Mouse (Mus musculus): ENCODE data around the gene Uso1. TPM values are rescaled to one million over a fixed set of nuclear protein-coding genes. Genes with fewer than 3 reads are reported as not detected.

The Uso1 gene
- polyA plus RNA-seq, 1 experiment from 2014 or later: 27.4 TPM

GRCm38 (mm10) chr5:92198266-92198665 is 60.5 kb downstream of the Uso1 start:
- Histone ChIP-seq H3K4me1 (replicated peaks; ENCODE audit: control insufficient read depth, insufficient read depth, low read length) (no peaks in the 10 kb centered on the region), H3K9ac (no peak overlapping the region), H3K36me3 (replicated peaks; ENCODE audit: control insufficient read depth, insufficient read depth) (peaks cover 76% of the 10 kb centered on the region), H3K4me2 (replicated peaks) (no peak overlapping the region), H3K27me3 (ENCODE audit: control insufficient read depth, insufficient read depth, low read length) (no peaks in the 10 kb centered on the region), H3K4me3 (replicated peaks; ENCODE audit: low read length) (no peak overlapping the region), H3K27ac (peak overlapping the region; percentile 64; the same call in 1 of the 2 replicates), H3K9me3 (ENCODE audit: control insufficient read depth, low read length) (no peaks in the 10 kb centered on the region)
- DNase-seq (ENCODE audit: low spot score): no peak
- WGBS: 74% methylated on average over 8 of the region's 8 CpGs
- no peak for ATAC-seq (ENCODE audit: low FRiP score)

- Histone ChIP-seq H3K27me3 (ENCODE audit: control insufficient read depth, insufficient read depth, low read length) (no peaks in the 10 kb centered on the region), H3K4me2 (replicated peaks) (no peak overlapping the region), H3K9me3 (ENCODE audit: control insufficient read depth, low read length) (no peaks in the 10 kb centered on the region), H3K36me3 (replicated peaks; ENCODE audit: control insufficient read depth, insufficient read depth) (peaks cover 62% of the 10 kb centered on the region), H3K27ac (no peak overlapping the region), H3K4me1 (replicated peaks; ENCODE audit: control insufficient read depth, insufficient read depth, low read length) (no peaks in the 10 kb centered on the region), H3K9ac (no peak overlapping the region), H3K4me3 (replicated peaks; ENCODE audit: low read length) (no peak overlapping the region)
- DNase-seq (ENCODE audit: low spot score) (no peak), ATAC-seq (ENCODE audit: low FRiP score) (no peak)
- WGBS: 95% methylated on average over 6 of the region's 6 CpGs
These were observed 66.7 kb downstream of the Uso1 start for GRCm38 (mm10) chr5:92204162-92205036.

DNA sequence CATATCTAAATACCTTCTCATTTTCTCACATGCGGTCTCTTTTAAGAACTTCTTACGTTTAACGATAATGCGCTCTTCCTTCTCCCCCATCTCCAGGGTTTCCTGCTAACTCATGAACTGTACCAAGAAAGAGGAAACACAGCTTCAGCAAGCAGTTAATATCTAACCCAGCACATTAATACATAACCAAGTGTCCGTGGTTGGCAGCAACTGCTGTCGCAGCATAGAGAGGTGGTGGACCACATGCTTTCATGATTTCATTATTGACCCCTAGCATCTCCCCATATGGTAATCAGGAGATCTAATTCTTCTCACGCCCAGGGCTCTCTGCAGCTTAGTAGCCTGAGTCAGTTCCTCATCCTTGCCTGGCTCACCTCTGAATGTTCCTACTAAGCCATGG is 67.4 kb downstream of the Uso1 start:
- Histone ChIP-seq H3K9me3 (ENCODE audit: control insufficient read depth, low read length) (no peaks in the 10 kb centered on the region), H3K9ac (no peak overlapping the region), H3K4me1 (replicated peaks; ENCODE audit: control insufficient read depth, insufficient read depth, low read length) (no peaks in the 10 kb centered on the region), H3K4me2 (replicated peaks) (no peak overlapping the region), H3K27me3 (ENCODE audit: control insufficient read depth, insufficient read depth, low read length) (no peaks in the 10 kb centered on the region), H3K36me3 (replicated peaks; ENCODE audit: control insufficient read depth, insufficient read depth) (peaks cover 55% of the 10 kb centered on the region), H3K27ac (no peak overlapping the region), H3K4me3 (replicated peaks; ENCODE audit: low read length) (no peak overlapping the region)
- ATAC-seq (ENCODE audit: low FRiP score) (no peak), DNase-seq (ENCODE audit: low spot score) (no peak)
- 92% methylated on average over 7 of the region's 7 CpGs for WGBS

GRCm38 (mm10) chr5:92205706-92206105 is 68.0 kb downstream of the Uso1 start:
- Histone ChIP-seq H3K4me2 (replicated peaks) (no peak overlapping the region), H3K9ac (no peak overlapping the region), H3K9me3 (ENCODE audit: control insufficient read depth, low read length) (no peaks in the 10 kb centered on the region), H3K27ac (no peak overlapping the region), H3K27me3 (ENCODE audit: control insufficient read depth, insufficient read depth, low read length) (no peaks in the 10 kb centered on the region), H3K36me3 (replicated peaks; ENCODE audit: control insufficient read depth, insufficient read depth) (peaks cover 49% of the 10 kb centered on the region), H3K4me1 (replicated peaks; ENCODE audit: control insufficient read depth, insufficient read depth, low read length) (no peaks in the 10 kb centered on the region), H3K4me3 (replicated peaks; ENCODE audit: low read length) (no peak overlapping the region)
- DNase-seq (ENCODE audit: low spot score) (no peak), ATAC-seq (ENCODE audit: low FRiP score) (no peak)
- WGBS: 94% methylated on average over 5 of the region's 5 CpGs

DNA sequence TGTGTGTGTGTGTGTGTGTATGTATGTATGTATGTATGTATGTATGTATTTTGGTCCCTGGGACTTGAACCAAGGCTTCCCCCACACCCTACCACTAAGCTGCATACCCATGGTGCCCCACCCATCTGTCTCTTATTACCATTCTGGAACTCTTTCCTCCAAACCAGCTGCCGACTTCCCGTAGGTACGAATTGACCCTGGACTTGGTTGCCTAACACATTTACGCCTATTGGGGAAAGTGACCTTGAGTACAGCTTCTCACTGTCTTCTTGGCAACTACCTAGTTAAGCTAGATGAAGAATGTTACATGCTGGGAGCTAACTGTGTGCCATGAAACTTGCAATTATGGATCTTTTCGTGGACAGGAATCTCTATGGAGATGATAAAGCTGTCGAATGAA is 68.4 kb downstream of the Uso1 start:
- Histone ChIP-seq H3K4me1 (replicated peaks; ENCODE audit: control insufficient read depth, insufficient read depth, low read length) (no peaks in the 10 kb centered on the region), H3K4me3 (replicated peaks; ENCODE audit: low read length) (no peak overlapping the region), H3K9ac (no peak overlapping the region), H3K36me3 (replicated peaks; ENCODE audit: control insufficient read depth, insufficient read depth) (peaks cover 45% of the 10 kb centered on the region), H3K27ac (no peak overlapping the region), H3K4me2 (replicated peaks) (no peak overlapping the region), H3K27me3 (ENCODE audit: control insufficient read depth, insufficient read depth, low read length) (no peaks in the 10 kb centered on the region), H3K9me3 (ENCODE audit: control insufficient read depth, low read length) (no peaks in the 10 kb centered on the region)
- WGBS: 91% methylated on average over 6 of the region's 6 CpGs
- ATAC-seq (ENCODE audit: low FRiP score) (no peak), DNase-seq (ENCODE audit: low spot score) (no peak)

DNA sequence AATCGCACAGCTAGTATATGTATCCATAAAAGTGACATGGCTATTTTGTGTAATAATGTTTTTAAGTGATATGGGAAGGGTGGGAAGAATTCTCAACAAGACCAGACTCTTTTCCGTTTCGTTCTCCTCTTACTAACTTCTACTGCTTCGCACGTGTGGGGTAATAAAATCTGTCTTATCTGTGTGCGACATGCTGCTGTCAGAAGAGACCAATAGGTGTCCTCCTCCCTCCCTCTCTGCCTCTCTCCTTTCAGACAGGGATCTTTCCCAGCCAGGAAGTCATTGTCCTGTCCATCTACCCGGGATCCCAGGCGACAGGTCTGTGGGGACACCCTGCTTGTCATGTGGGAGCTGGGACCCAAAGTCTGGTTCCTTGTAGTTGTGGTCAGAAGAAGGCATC is 72.5 kb downstream of the Uso1 start:
- DNase-seq (ENCODE audit: low spot score) (no peak), ATAC-seq (ENCODE audit: low FRiP score) (no peak)
- Histone ChIP-seq H3K36me3 (replicated peaks; ENCODE audit: control insufficient read depth, insufficient read depth) (peaks cover 6% of the 10 kb centered on the region), H3K9ac (no peak overlapping the region), H3K4me2 (replicated peaks) (no peak overlapping the region), H3K27ac (no peak overlapping the region), H3K4me1 (replicated peaks; ENCODE audit: control insufficient read depth, insufficient read depth, low read length) (no peaks in the 10 kb centered on the region), H3K9me3 (ENCODE audit: control insufficient read depth, low read length) (no peaks in the 10 kb centered on the region), H3K27me3 (ENCODE audit: control insufficient read depth, insufficient read depth, low read length) (no peaks in the 10 kb centered on the region), H3K4me3 (replicated peaks; ENCODE audit: low read length) (no peak overlapping the region)
- WGBS: 86% methylated on average over 8 of the region's 8 CpGs

GRCm38 (mm10) chr5:92212231-92212630 is 74.5 kb downstream of the Uso1 start:
- H3K4me2 ChIP-seq (replicated peaks): no peak overlapping the region
- H3K4me1 ChIP-seq (replicated peaks; ENCODE audit: control insufficient read depth, insufficient read depth, low read length): no peaks in the 10 kb centered on the region
- no peak overlapping the region for H3K4me3 ChIP-seq (replicated peaks; ENCODE audit: low read length)
- no peaks in the 10 kb centered on the region for H3K27me3 ChIP-seq (ENCODE audit: control insufficient read depth, insufficient read depth, low read length)
- no peak overlapping the region for H3K27ac ChIP-seq
- no peak overlapping the region for H3K9ac ChIP-seq
- ATAC-seq (ENCODE audit: low FRiP score) (no peak), DNase-seq (ENCODE audit: low spot score) (no peak)
- H3K36me3 ChIP-seq (replicated peaks; ENCODE audit: control insufficient read depth, insufficient read depth): no peaks in the 10 kb centered on the region
- H3K9me3 ChIP-seq (ENCODE audit: control insufficient read depth, low read length): no peaks in the 10 kb centered on the region
- 90% methylated on average over 4 of the region's 4 CpGs for WGBS

DNA sequence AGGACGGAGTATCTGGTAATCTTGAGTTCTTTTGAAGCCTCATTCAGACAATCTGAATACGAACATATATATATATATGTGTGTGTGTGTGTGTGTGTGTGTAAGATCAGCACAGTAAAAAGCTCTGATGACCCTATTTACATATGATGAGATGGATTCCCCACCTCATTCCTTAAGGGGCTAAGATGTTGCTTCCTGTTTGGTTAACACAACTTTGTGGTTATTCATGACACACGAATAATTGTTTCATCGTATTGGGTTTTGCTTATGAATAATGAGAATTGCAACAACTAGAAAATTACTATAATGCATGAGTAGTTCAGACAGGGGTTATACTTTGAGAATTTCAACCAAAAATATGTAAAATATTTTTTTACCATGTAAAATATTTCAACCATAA is 77.6 kb downstream of the Uso1 start, which contains the start of gene U90926:
Gene U90926 (minus strand): TSS at position 101 of the 400 bp plus-strand sequence.
- WGBS: 97% methylated on average over 4 of the region's 4 CpGs
- Histone ChIP-seq H3K27ac (no peak within 1 kb of the TSS), H3K36me3 (replicated peaks; ENCODE audit: control insufficient read depth, insufficient read depth) (no peaks in the 10 kb centered on the region), H3K4me3 (replicated peaks; ENCODE audit: low read length) (no peak within 1 kb of the TSS), H3K4me2 (replicated peaks) (no peak within 1 kb of the TSS), H3K9ac (no peak within 1 kb of the TSS), H3K27me3 (ENCODE audit: control insufficient read depth, insufficient read depth, low read length) (no peaks in the 10 kb centered on the region), H3K9me3 (ENCODE audit: control insufficient read depth, low read length) (no peaks in the 10 kb centered on the region), H3K4me1 (replicated peaks; ENCODE audit: control insufficient read depth, insufficient read depth, low read length) (peaks cover 13% of the 10 kb centered on the region)
- DNase-seq (ENCODE audit: low spot score) (no peak), ATAC-seq (ENCODE audit: low FRiP score) (no peak)

DNA sequence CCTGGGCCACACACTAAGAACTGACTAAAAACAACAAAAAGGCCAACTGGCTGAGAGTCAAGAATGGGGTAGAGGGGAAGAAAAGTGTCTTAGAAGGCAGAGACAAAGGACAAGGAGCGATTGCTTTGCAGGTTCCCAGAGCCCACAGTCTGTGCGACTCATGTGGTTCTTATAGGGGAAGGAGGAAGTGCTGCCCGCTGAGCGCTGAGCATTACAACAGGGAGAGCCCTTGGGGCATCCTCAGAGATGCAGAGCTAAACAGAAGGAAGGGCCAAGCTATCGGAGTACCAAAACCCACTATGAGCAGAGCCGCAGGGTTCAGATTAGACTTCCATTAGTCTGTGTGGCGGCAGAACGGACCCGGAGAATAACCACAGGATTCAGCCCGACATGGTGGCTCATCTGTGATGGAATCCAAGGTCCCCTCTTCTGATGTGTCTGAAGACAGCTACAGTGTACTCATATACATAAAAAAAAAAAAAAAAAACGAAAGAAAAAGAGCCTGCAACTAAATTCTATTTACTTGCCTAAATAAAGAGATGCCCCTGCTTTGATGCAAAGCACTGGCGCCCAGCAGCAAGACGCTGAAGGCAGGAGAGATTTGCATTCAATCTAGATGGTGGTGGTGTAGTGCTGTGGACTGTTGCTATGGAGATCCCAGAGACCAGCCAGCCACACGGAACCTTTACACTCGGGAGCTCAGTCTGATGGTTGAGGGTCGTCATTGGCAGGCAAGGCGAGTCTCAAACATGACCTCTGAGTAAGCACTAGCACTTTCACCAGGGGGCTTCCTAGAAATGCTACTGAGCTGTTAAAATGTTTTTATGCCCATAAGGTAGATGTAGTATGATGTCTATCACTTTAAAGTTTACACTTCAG is 81.4 kb downstream of the Uso1 start:
- ATAC-seq (ENCODE audit: low FRiP score): peak; percentile 90
- H3K4me2 ChIP-seq (replicated peaks): peak overlapping the region; percentile 26
- H3K9ac ChIP-seq: 0 out of 2 replicates have a peak overlapping the region, but pooled peaks have one; percentile 34
- no peaks in the 10 kb centered on the region for H3K9me3 ChIP-seq (ENCODE audit: control insufficient read depth, low read length)
- peak overlapping the region; percentile 80 for H3K27ac ChIP-seq
- no peaks in the 10 kb centered on the region for H3K36me3 ChIP-seq (replicated peaks; ENCODE audit: control insufficient read depth, insufficient read depth)
- no peaks in the 10 kb centered on the region for H3K27me3 ChIP-seq (ENCODE audit: control insufficient read depth, insufficient read depth, low read length)
- peaks cover 13% of the 10 kb centered on the region for H3K4me1 ChIP-seq (replicated peaks; ENCODE audit: control insufficient read depth, insufficient read depth, low read length)
- WGBS: 27% methylated on average over 17 of the region's 17 CpGs
- DNase-seq (ENCODE audit: low spot score): peak; percentile 58
- no peak overlapping the region for H3K4me3 ChIP-seq (replicated peaks; ENCODE audit: low read length)

Data from hindbrain, embryonic 14.5 days (tissue).